Mouse (Mus musculus): ENCODE measurements around the gene Foxj2. TPM values are rescaled to one million over a fixed set of nuclear protein-coding genes. Genes with fewer than 3 reads are reported as not detected.

Gene Foxj2
- total and polyA plus RNA-seq, 3 experiments, result 1.9 to 5.4 (median 2.5) TPM

- TF ChIP-seq MAZ (IDR thresholded peaks at IDR 0.05; ENCODE audit: low read depth, low read length) (0 out of 2 replicates have a peak, but pooled peaks have one; percentile 46), USF2 (conservative IDR thresholded peaks at IDR 0.05; ENCODE audit: low read depth, low read length) (no peak), ZNF384 (IDR thresholded peaks at IDR 0.05; ENCODE audit: low read depth, low read length) (no peak), POLR2AphosphoS2 (IDR thresholded peaks at IDR 0.05; ENCODE audit: low read depth, low read length) (peak; percentile 26; the same call in 1 of the 2 replicates), ELF1 (IDR thresholded peaks at IDR 0.05; ENCODE audit: low read depth, low read length) (peak; percentile 58; the same call in 1 of the 2 replicates), MAFK (IDR thresholded peaks at IDR 0.05; ENCODE audit: insufficient replicate concordance, low read length) (no peak), EP300 (IDR thresholded peaks at IDR 0.05; ENCODE audit: low read length) (no peak), USF1 (IDR thresholded peaks at IDR 0.05; ENCODE audit: low read depth, low read length) (no peak), ZC3H11A (IDR thresholded peaks at IDR 0.05; ENCODE audit: low read depth, low read length) (no peak)
These were observed 18.4 kb upstream of the Foxj2 start, which contains the start of gene Slc2a3 (continued) for GRCm38 (mm10) chr6:122801301-122801800.

- dilution Hi-C loops (cut with MboI; ENCODE audit: extremely low pct_ligation_motif_present, extremely low pct_unique_long_range_greater_than_20kb, low sequenced_read_pairs), result no loop called here
- TF ChIP-seq MAX (IDR thresholded peaks at IDR 0.05; ENCODE audit: low read length) (0 out of 2 replicates have a peak, but pooled peaks have one; percentile 10), MYC (IDR thresholded peaks at IDR 0.05; ENCODE audit: low read depth, low read length) (peak; percentile 53; the same call in 1 of the 2 replicates), ELF1 (IDR thresholded peaks at IDR 0.05; ENCODE audit: low read depth, low read length) (no peak; the same call in 1 of the 2 replicates), UBTF (IDR thresholded peaks at IDR 0.05; ENCODE audit: low read depth, low read length) (0 out of 2 replicates have a peak, but pooled peaks have one; percentile 67), BHLHE40 (IDR thresholded peaks at IDR 0.05; ENCODE audit: low read depth, low read length) (peak; percentile 90), CTCF (conservative IDR thresholded peaks at IDR 0.05 in 1 of 2, IDR thresholded peaks at IDR 0.05 in 1 of 2; ENCODE audit: low read depth in 2 of 2, low read length in 2 of 2) (no peak)
- H3K4me2 ChIP-seq (ENCODE audit: insufficient read depth, low read depth, poor library complexity, severe bottlenecking), result peak overlapping the region; percentile 60
- in situ Hi-C loops (cut with MboI; ENCODE audit: low pct_ligation_motif_present, low pct_unique_long_range_greater_than_20kb, low sequenced_read_pairs), result no loop called here
- no peaks in the 10 kb centered on the region for H3K9me3 ChIP-seq (replicated peaks; ENCODE audit: low read length)
- peak overlapping the region; percentile 59 to 84 (median 76) for H3K4me3 ChIP-seq (replicated peaks in 1 of 3; ENCODE audit: low read depth in 2 of 3, low read length in 2 of 3, poor library complexity in 1 of 3)
- no peaks in the 10 kb centered on the region for H3K79me2 ChIP-seq (replicated peaks; ENCODE audit: control insufficient read depth, extremely low read depth, insufficient read depth, poor library complexity, severe bottlenecking)
- H3K27me3 ChIP-seq (replicated peaks), result no peaks in the 10 kb centered on the region
- peak overlapping the region; percentile 39 for H3K9ac ChIP-seq (ENCODE audit: insufficient read depth, low read depth)
- DNase-seq (ENCODE audit: extremely low read depth), result peak; percentile 57
- H3K4me1 ChIP-seq (ENCODE audit: control insufficient read depth in 1 of 2, insufficient read depth in 2 of 2), result peaks cover 2 to 22% of the 10 kb centered on the region in 2 experiments
- H3K36me3 ChIP-seq (replicated peaks in 1 of 2; ENCODE audit: control insufficient read depth in 1 of 2, insufficient read depth in 1 of 2, low read length in 1 of 2), result peaks cover 0 to 16% of the 10 kb centered on the region in 2 experiments
- peak overlapping the region; percentile 66 for H3K27ac ChIP-seq (ENCODE audit: insufficient read depth, low read depth)
These were observed 17.8 kb upstream of the Foxj2 start for GRCm38 (mm10) chr6:122801801-122802514.

- no peak overlapping the region for H3K4me3 ChIP-seq (replicated peaks in 1 of 3; ENCODE audit: low read depth in 2 of 3, low read length in 2 of 3, poor library complexity in 1 of 3)
- H3K36me3 ChIP-seq (replicated peaks in 1 of 2; ENCODE audit: control insufficient read depth in 1 of 2, insufficient read depth in 1 of 2, low read length in 1 of 2), result peaks cover 0 to under 1% of the 10 kb centered on the region in 2 experiments
- peak overlapping the region; percentile 32; the same call in 1 of the 2 replicates for H3K4me2 ChIP-seq (ENCODE audit: insufficient read depth, low read depth, poor library complexity, severe bottlenecking)
- no peak overlapping the region for H3K27ac ChIP-seq (ENCODE audit: insufficient read depth, low read depth)
- no peaks in the 10 kb centered on the region for H3K27me3 ChIP-seq (replicated peaks)
- peaks cover 2 to 25% of the 10 kb centered on the region in 2 experiments for H3K4me1 ChIP-seq (ENCODE audit: control insufficient read depth in 1 of 2, insufficient read depth in 2 of 2)
- peak; percentile 93 for DNase-seq (ENCODE audit: extremely low read depth)
- H3K9ac ChIP-seq (ENCODE audit: insufficient read depth, low read depth), result no peak overlapping the region
- no peaks in the 10 kb centered on the region for H3K9me3 ChIP-seq (replicated peaks; ENCODE audit: low read length)
- in situ Hi-C loops (cut with MboI; ENCODE audit: low pct_ligation_motif_present, low pct_unique_long_range_greater_than_20kb, low sequenced_read_pairs) (no loop called here), dilution Hi-C loops (cut with MboI; ENCODE audit: extremely low pct_ligation_motif_present, extremely low pct_unique_long_range_greater_than_20kb, low sequenced_read_pairs) (no loop called here)
- no peaks in the 10 kb centered on the region for H3K79me2 ChIP-seq (replicated peaks; ENCODE audit: control insufficient read depth, extremely low read depth, insufficient read depth, poor library complexity, severe bottlenecking)
- TF ChIP-seq E2F4 (IDR thresholded peaks at IDR 0.05; ENCODE audit: insufficient replicate concordance, low read depth, low read length) (0 out of 2 replicates have a peak, but pooled peaks have one; percentile 47), POLR2A (IDR thresholded peaks at IDR 0.05; ENCODE audit: low read depth, low read length) (no peak; the same call in 1 of the 2 replicates), JUND (conservative IDR thresholded peaks at IDR 0.05; ENCODE audit: low read depth, low read length) (peak; percentile 53), NRF1 (IDR thresholded peaks at IDR 0.05; ENCODE audit: low read depth, low read length) (no peak), ZMIZ1 (IDR thresholded peaks at IDR 0.05; ENCODE audit: low read depth, low read length) (peak; percentile 76; the same call in 1 of the 2 replicates), MEF2A (IDR thresholded peaks at IDR 0.05; ENCODE audit: borderline replicate concordance, low read depth, low read length) (peak; percentile 71), ZKSCAN1 (IDR thresholded peaks at IDR 0.05; ENCODE audit: borderline replicate concordance, low read depth, low read length) (no peak), IRF4 (IDR thresholded peaks at IDR 0.05; ENCODE audit: low read depth, low read length) (peak; percentile 64; the same call in 1 of the 2 replicates), SIN3A (IDR thresholded peaks at IDR 0.05; ENCODE audit: low read length) (peak; percentile 78; the same call in 1 of the 2 replicates), BHLHE40 (IDR thresholded peaks at IDR 0.05; ENCODE audit: low read depth, low read length) (peak; percentile 83), KAT2A (IDR thresholded peaks at IDR 0.05; ENCODE audit: insufficient replicate concordance, low read length) (no peak), MXI1 (IDR thresholded peaks at IDR 0.05; ENCODE audit: low read depth, low read length) (0 out of 2 replicates have a peak, but pooled peaks have one; percentile 40), MAZ (IDR thresholded peaks at IDR 0.05; ENCODE audit: low read depth, low read length) (no peak), MYC (IDR thresholded peaks at IDR 0.05; ENCODE audit: low read depth, low read length) (peak; percentile 93), POLR2AphosphoS2 (IDR thresholded peaks at IDR 0.05; ENCODE audit: low read depth, low read length) (no peak), RCOR1 (conservative IDR thresholded peaks at IDR 0.05; ENCODE audit: low read depth, low read length) (0 out of 2 replicates have a peak, but pooled peaks have one; percentile 59), MAFK (IDR thresholded peaks at IDR 0.05; ENCODE audit: insufficient replicate concordance, low read length) (0 out of 2 replicates have a peak, but pooled peaks have one; percentile 36), USF1 (IDR thresholded peaks at IDR 0.05; ENCODE audit: low read depth, low read length) (no peak)
These were observed 15.3 kb upstream of the Foxj2 start for GRCm38 (mm10) chr6:122804418-122804817.
